Comparison of ENCODE assay signal across 15 mouse cellular contexts in genomic region chr17:78241238-78241637, GRCm38 (mm10).
"Had no signal": no experiment of that assay in that cellular context is flagged by ENCODE, and none has a peak within 500 bp of the region (broad histone marks: within the 10 kb centered on the region; RNA-seq: fewer than 3 reads in every experiment).

No protein-coding gene starts in this region.

- H3K4me2 ChIP-seq: kidney, embryonic 15.5 days; limb, embryonic 13.5 days; liver, embryonic 13.5 days; midbrain, embryonic 11.5 days; midbrain, embryonic 15.5 days; neural tube, embryonic 12.5 days; stomach, embryonic 15.5 days had no signal

- H3K27ac ChIP-seq: kidney, embryonic 15.5 days; left cerebral cortex, adult 2 months; limb, embryonic 13.5 days; liver, embryonic 13.5 days; midbrain, embryonic 15.5 days; neural tube, embryonic 12.5 days; stomach, embryonic 15.5 days had no signal

- H3K4me1 ChIP-seq: midbrain, embryonic 15.5 days; stomach, embryonic 15.5 days had no signal

- H3K9ac ChIP-seq: kidney, embryonic 15.5 days; limb, embryonic 13.5 days; liver, embryonic 13.5 days; midbrain, embryonic 15.5 days; neural tube, embryonic 12.5 days; stomach, embryonic 15.5 days had no signal

- H3K36me3 ChIP-seq: liver, embryonic 13.5 days; midbrain, embryonic 15.5 days; stomach, embryonic 15.5 days had no signal

- H3K27me3 ChIP-seq: kidney, embryonic 15.5 days; limb, embryonic 13.5 days; liver, embryonic 13.5 days; midbrain, embryonic 15.5 days; neural tube, embryonic 12.5 days; stomach, embryonic 15.5 days had no signal

- H3K4me3 ChIP-seq: kidney, embryonic 15.5 days; left cerebral cortex, adult 2 months; limb, embryonic 13.5 days; liver, embryonic 13.5 days; midbrain, embryonic 15.5 days; neural tube, embryonic 12.5 days; stomach, embryonic 15.5 days had no signal

- H3K9me3 ChIP-seq: kidney, embryonic 15.5 days; limb, embryonic 13.5 days; liver, embryonic 13.5 days; midbrain, embryonic 15.5 days; neural tube, embryonic 12.5 days; stomach, embryonic 15.5 days had no signal

- DNase-seq: kidney, adult 2 months; kidney, postnatal 25 days; liver, embryonic 13.5 days; lung, adult 18-20 months; lung, postnatal 36 days; right cerebral cortex, postnatal 4 days; spleen, adult 18-20 months; thymus, postnatal 36 days had no signal

- ATAC-seq: midbrain, embryonic 15.5 days had no signal
